Mouse (Mus musculus): ENCODE data around the gene Anks1b.

DNA sequence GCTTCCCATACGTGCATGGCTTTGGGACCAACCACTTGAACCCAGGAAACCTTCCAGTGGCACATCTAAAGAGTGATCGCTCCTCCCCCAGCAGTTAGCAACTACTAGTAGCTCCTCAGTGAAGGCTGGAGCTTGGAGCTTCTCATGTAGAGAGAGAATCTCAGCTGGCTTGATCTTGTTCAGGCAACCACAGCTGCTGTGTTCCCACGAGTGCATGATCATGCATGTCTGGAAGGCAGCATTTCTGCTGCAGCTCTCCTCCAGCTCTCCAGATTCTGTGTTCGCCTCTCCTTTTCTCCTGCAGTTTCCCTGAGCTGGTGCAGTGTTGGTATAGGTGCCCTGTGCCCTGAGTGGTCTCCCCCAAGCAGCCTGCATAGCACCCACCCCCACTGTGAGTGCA is 41.0 kb upstream of the Anks1b start:
- TF ChIP-seq POLR2A (IDR thresholded peaks at IDR 0.05; ENCODE audit: low read depth, low read length) (no peak), CTCF (IDR thresholded peaks at IDR 0.05; ENCODE audit: extremely low read depth, insufficient read depth, insufficient read length, insufficient replicate concordance) (no peak)
